Mouse (Mus musculus) myocyte (in vitro differentiated cells): ENCODE data around the gene Pank2. TPM values are rescaled to one million over a fixed set of nuclear protein-coding genes. Genes with fewer than 3 reads are reported as not detected.

Source experiments
- H3K27me3 ChIP-seq: one replicate; pipeline ENCODE4 v1.6.1; 2011; ENCODE audit not compliant: control insufficient read depth, insufficient read depth, insufficient read length
- H3K36me3 ChIP-seq: one replicate; pipeline ENCODE4 v1.6.1; 2011; ENCODE audit not compliant: control insufficient read depth, insufficient read depth
- H3K4me2 ChIP-seq: one replicate; pipeline ENCODE4 v1.6.1; 2011; ENCODE audit warnings: low read depth, control low read depth
- H3K4me3 ChIP-seq: one replicate; pipeline ENCODE4 v1.5.1; 2011; ENCODE audit warnings: mild to moderate bottlenecking, control low read depth, moderate library complexity
- H3K79me2 ChIP-seq: one replicate; pipeline ENCODE4 v1.6.1; 2011; ENCODE audit not compliant: control insufficient read depth, insufficient read depth
- H3ac ChIP-seq: one replicate; pipeline ENCODE4 v1.6.1; 2011; ENCODE audit not compliant: control insufficient read depth, insufficient read length
- E2F4 ChIP-seq: IDR thresholded peaks from one replicate; pipeline ENCODE4 v1.6.1; 2011; ENCODE audit warnings: mild to moderate bottlenecking, control low read depth, moderate library complexity; ENCODE audit not compliant: insufficient read depth
- MAX ChIP-seq: IDR thresholded peaks from one replicate; pipeline ENCODE4 v1.6.1; 2011; ENCODE audit warnings: low read depth, mild to moderate bottlenecking, control low read depth
- MYOD1 ChIP-seq, 3 experiments: IDR thresholded peaks; one replicate each; pipeline ENCODE4 v1.6.1; 2011; ENCODE audit warnings: control low read depth in 2 of 3, low read depth in 2 of 3, mild to moderate bottlenecking in 2 of 3, moderate library complexity in 1 of 3; ENCODE audit not compliant: insufficient read length in 2 of 3, control insufficient read depth in 1 of 3
- MYOG ChIP-seq, 3 experiments: IDR thresholded peaks; one replicate each; pipeline ENCODE4 v1.6.1; 2011; ENCODE audit warnings: control low read depth in 2 of 3, low read depth in 2 of 3, mild to moderate bottlenecking in 2 of 3; ENCODE audit not compliant: insufficient read length in 2 of 3, control insufficient read depth in 1 of 3, insufficient read depth in 1 of 3
- POLR2A ChIP-seq: IDR thresholded peaks from one replicate; pipeline ENCODE4 v1.6.1; 2011; ENCODE audit warnings: low read depth, mild to moderate bottlenecking, control low read depth, moderate library complexity; ENCODE audit not compliant: insufficient read length
- POLR2AphosphoS2 ChIP-seq: IDR thresholded peaks from one replicate; pipeline ENCODE4 v1.6.1; 2011; ENCODE audit warnings: low read depth, control low read depth; ENCODE audit not compliant: insufficient read length
- REST ChIP-seq: IDR thresholded peaks from one replicate; pipeline ENCODE4 v1.6.1; 2011; ENCODE audit warnings: mild to moderate bottlenecking, control low read depth, moderate library complexity; ENCODE audit not compliant: insufficient read depth, insufficient read length
- SRF ChIP-seq: IDR thresholded peaks from one replicate; pipeline ENCODE4 v1.6.1; 2011; ENCODE audit warnings: low read depth; ENCODE audit not compliant: control insufficient read depth, insufficient read length
- TCF12 ChIP-seq: IDR thresholded peaks from one replicate; pipeline ENCODE4 v1.6.1; 2011; ENCODE audit warnings: mild to moderate bottlenecking, control low read depth; ENCODE audit not compliant: poor library complexity, insufficient read depth, severe bottlenecking
- TCF3 ChIP-seq: IDR thresholded peaks from one replicate; pipeline ENCODE4 v1.6.1; 2011; ENCODE audit warnings: low read depth, control low read depth; ENCODE audit not compliant: insufficient read length
- USF1 ChIP-seq: IDR thresholded peaks from one replicate; pipeline ENCODE4 v1.6.1; 2011; ENCODE audit warnings: low read depth, mild to moderate bottlenecking, control low read depth, moderate library complexity
- polyA plus RNA-seq: library from polyadenylated mRNA; unstranded; fragments of >200 nt; fragmentation: generic; extraction: Trizol; gene quantifications from one replicate; pipeline ENCODE4 v1.2.1, GENCODE M21; 2012; ENCODE audit warnings: missing spikeins

Pank2 gene
- polyA plus RNA-seq, 1 experiment: 26.2 TPM

DNA sequence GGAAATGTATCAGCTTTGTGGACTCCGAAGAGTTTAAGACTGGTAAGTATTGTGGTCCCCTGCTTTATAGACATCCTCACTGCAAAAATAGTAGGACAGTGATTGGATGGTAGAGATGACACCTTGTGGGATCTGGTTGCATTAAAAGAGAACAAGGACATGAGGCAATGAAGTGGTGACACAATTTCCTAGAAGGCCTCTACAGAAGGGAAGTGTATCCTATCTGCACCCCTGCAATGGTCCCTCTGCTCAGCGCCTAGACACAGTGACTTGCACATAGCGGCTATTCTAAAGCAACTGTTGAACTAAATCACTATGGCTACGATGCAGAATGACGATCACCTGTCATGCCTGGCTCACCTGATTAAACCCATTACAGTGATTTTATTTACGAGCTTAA is 75.3 kb downstream of the Pank2 start:
- no peak overlapping the region for H3K4me3 ChIP-seq
- H3K27me3 ChIP-seq: no peaks in the 10 kb centered on the region
- peaks cover 31% of the 10 kb centered on the region for H3K79me2 ChIP-seq
- H3ac ChIP-seq: no peak overlapping the region
- no peak overlapping the region for H3K4me2 ChIP-seq
- TF ChIP-seq MYOG (IDR thresholded peaks at IDR 0.05; ENCODE audit: control insufficient read depth in 1 of 3, insufficient read depth in 1 of 3, insufficient read length in 2 of 3, low read depth in 2 of 3) (no peak), TCF3 (no peak), USF1 (no peak), MYOD1 (IDR thresholded peaks at IDR 0.05; ENCODE audit: control insufficient read depth in 1 of 3, insufficient read length in 2 of 3, low read depth in 2 of 3) (no peak), POLR2A (no peak), MAX (no peak), POLR2AphosphoS2 (no peak), REST (no peak), E2F4 (no peak), SRF (no peak), TCF12 (no peak)
- H3K36me3 ChIP-seq: no peaks in the 10 kb centered on the region

DNA sequence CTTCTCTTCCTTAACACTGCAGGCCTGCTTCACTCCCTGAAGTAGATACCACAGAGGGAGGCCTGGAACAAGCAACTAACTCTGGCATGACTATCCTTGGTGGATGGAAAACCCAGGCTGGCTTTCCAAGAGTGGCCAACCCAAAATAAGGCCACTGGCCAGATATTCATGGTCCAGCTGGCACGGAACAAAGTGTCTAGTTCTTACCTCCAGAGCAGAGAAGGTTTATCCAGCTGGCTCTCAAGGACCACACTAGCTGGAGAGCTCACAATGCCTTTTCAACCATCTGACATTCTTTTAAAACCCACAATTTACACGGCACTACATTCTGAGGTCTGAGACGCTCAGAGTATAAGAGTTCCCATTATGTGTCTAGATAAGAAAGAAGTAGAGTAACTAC is 82.2 kb downstream of the Pank2 start:
- Histone ChIP-seq H3ac (no peak overlapping the region), H3K27me3 (no peaks in the 10 kb centered on the region), H3K36me3 (no peaks in the 10 kb centered on the region), H3K4me3 (no peak overlapping the region), H3K79me2 (peaks cover 15% of the 10 kb centered on the region), H3K4me2 (no peak overlapping the region)
- TF ChIP-seq USF1 (no peak), POLR2A (no peak), SRF (no peak), TCF3 (no peak), MYOG (IDR thresholded peaks at IDR 0.05; ENCODE audit: control insufficient read depth in 1 of 3, insufficient read depth in 1 of 3, insufficient read length in 2 of 3, low read depth in 2 of 3) (peak in 1 of 3 experiments; percentile 7)

DNA sequence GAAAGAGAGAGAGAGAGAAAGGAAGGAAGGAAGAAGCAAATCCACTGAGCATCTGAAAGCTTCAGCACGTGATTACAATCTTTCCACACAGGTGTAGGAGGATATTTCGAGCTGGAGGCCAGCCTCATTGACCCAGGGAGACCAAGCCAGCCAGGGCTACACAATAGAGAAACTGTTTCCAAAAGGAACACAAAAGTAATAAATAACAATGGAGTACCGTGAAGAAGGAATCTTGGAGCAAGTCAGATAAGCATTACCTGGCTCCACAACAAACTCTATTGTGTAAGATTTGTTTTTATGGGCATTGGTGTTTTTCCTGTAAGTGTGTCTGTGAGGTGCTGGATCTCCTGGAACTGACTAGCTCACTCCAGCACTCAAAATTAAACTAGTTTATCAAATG is 83.3 kb downstream of the Pank2 start:
- H3K79me2 ChIP-seq: peaks cover 12% of the 10 kb centered on the region
- no peaks in the 10 kb centered on the region for H3K36me3 ChIP-seq

More for the DNA sequence above, 83.3 kb downstream of the Pank2 start:
- no peaks in the 10 kb centered on the region for H3K27me3 ChIP-seq
- no peak overlapping the region for H3K4me2 ChIP-seq
- H3ac ChIP-seq: no peak overlapping the region
- H3K4me3 ChIP-seq: no peak overlapping the region
- TF ChIP-seq USF1 (no peak), TCF3 (no peak), MAX (no peak), SRF (no peak)

Other genes starting within 250 kb of the Pank2 start
- 2.2 TPM for gene Gfra4, start 219.4 kb upstream of the Pank2 start, polyA plus RNA-seq
- 0.02 TPM for gene Adam33, start 198.7 kb upstream of the Pank2 start, polyA plus RNA-seq
- not detected for gene Siglec1, start 175.7 kb upstream of the Pank2 start, polyA plus RNA-seq
- 3.3 TPM for gene Hspa12b, start 135.2 kb upstream of the Pank2 start, polyA plus RNA-seq
- not detected for gene Gm11037, start 129.0 kb upstream of the Pank2 start, polyA plus RNA-seq
- gene 1700037H04Rik, start 102.4 kb upstream of the Pank2 start, polyA plus RNA-seq: 75.2 TPM
- gene Cenpb, start 82.4 kb upstream of the Pank2 start, polyA plus RNA-seq: 130 TPM
- 58.4 TPM for gene Cdc25b, start 75.5 kb upstream of the Pank2 start, polyA plus RNA-seq
- gene Spef1, start 75.2 kb upstream of the Pank2 start, polyA plus RNA-seq: 9.4 TPM
- gene Ap5s1, start 55.4 kb upstream of the Pank2 start, polyA plus RNA-seq: 33.6 TPM
- gene Mavs, start 28.4 kb upstream of the Pank2 start, polyA plus RNA-seq: 16.6 TPM
- gene Rnf24, start 90.4 kb downstream of the Pank2 start, polyA plus RNA-seq: 3.0 TPM
- gene Smox, start 229.0 kb downstream of the Pank2 start, polyA plus RNA-seq: 27.1 TPM